Mouse (Mus musculus) left cerebral cortex, postnatal 14 days (tissue): Measurements from ENCODE around the gene Emx2. TPM values are rescaled to one million over a fixed set of nuclear protein-coding genes. Genes with fewer than 3 reads are reported as not detected.

Source experiments
- DNase-seq, 2 experiments: peaks; one replicate each; pipeline ENCODE4 v3.0.0; 2021 to 2022; ENCODE audit warnings: low spot score in 2 of 2, mixed read lengths in 1 of 2
- intact Hi-C: fragments of 180-260 bp; cut with DNase I; formaldehyde crosslinking; loops from one replicate; pipeline ENCODE4 v1.15.1; 2025
- total RNA-seq, 2 experiments: library from RNA; stranded (reverse); gene quantifications; 2 replicates each; pipeline ENCODE4 v1.2.3; 2021

Emx2 gene
- total RNA-seq, 2 experiments from 2014 or later, result 10.6 to 10.9 TPM

- DNase-seq, result no peak
- intact Hi-C loops, result loop anchor here (2.0 to 10.0 kb wide), 4 partner anchors 282 to 855 kb away; partner anchors contain the start of gene Rab11fip2
Observed at GRCm38 (mm10) chr19:59459811-59460241, 1.7 kb downstream of the Emx2 start.

DNA sequence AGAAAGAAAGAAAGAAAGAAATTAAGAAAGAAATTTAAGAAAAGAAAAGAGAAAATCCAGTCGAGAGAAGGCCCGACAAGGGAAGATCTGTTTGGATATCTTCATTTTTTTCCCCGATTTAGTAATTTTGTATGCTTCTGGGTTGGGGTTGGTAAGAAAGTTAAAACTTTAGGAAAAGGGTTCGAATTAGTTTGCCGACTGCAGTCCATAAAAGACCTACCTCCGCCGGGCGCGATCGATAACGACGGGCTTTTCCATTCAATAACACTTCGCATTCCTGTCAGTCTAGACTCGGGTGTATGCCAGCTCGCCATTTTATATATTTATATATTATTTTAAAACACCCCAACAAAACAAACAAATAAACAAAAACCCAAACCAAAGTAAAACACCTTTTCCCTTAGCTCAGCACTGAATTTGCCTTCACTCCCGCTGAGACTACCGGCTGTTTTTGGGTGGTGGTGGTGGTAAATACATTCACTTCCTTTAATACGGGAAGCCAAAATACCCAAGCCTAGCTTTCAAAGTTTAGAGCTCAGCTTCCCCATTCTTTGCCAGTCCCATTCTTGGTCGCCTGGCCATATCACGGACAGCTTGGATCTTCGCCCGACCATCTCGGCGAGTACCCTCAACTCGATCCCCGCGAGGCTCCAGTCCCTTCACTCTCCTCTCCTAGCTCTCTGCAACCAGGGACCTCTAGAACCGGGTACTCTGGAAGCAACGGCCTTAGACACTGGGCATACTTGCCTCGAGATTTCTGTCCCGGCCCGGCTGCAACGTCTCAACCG, 2.4 kb downstream of the Emx2 start:
- intact Hi-C loops, result loop anchor here (10.0 kb wide), 1 partner anchor 296 kb away; no protein-coding TSS in a partner anchor
- DNase-seq, result no peak

DNA sequence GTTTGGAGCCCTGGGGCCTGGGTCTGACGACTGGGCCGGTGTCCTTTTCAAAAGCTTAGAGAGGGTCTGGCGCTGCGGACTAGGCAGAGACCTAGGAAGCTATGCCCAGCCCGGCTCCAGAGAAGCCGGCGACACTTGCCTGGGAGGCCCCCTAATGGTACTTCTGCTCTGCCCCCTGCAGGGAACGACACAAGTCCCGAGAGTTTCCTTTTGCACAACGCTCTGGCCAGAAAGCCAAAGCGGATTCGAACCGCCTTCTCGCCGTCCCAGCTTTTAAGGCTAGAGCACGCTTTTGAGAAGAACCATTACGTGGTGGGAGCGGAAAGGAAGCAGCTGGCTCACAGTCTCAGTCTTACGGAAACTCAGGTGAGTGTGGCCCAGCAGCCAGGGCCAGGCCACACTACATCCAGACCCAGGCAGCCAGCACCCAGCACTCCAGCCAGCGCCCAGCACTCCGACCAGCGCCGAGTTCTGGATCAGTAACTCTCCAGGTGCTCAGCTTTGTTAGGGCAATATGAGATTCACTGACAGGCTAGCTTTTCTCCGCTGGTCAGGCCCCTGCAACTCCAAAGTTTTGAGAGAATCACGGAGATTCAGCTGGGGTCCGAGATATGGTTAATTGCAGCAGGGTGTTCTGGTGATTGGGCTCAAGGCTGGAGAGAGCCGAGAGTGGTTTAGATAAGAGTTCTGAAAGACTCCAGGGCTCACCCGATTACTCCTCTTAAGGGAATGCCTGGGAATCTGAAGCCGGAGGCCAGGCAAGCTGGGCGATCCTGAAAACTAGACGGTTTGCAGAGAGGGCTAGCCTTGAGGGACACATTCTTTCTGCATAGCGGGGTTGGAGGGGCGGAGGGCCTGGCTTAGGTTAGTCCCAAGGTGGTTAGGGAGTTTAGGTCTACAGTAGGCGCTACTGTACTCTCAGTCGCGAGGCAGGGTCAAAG, 3.6 kb downstream of the Emx2 start:
- intact Hi-C loops, result loop anchor here (10.0 kb wide), 1 partner anchor 297 kb away; no protein-coding TSS in a partner anchor
- no peak for DNase-seq

- no peak for DNase-seq
- intact Hi-C loops, result loop anchor here (10.0 kb wide), 1 partner anchor 298 kb away; no protein-coding TSS in a partner anchor
Observed at GRCm38 (mm10) chr19:59462459-59463292, 4.5 kb downstream of the Emx2 start.

- intact Hi-C loops, result loop anchor here (10.0 kb wide), 1 partner anchor 299 kb away; no protein-coding TSS in a partner anchor
- DNase-seq, result no peak
Observed at GRCm38 (mm10) chr19:59463842-59464443, 5.8 kb downstream of the Emx2 start.

DNA sequence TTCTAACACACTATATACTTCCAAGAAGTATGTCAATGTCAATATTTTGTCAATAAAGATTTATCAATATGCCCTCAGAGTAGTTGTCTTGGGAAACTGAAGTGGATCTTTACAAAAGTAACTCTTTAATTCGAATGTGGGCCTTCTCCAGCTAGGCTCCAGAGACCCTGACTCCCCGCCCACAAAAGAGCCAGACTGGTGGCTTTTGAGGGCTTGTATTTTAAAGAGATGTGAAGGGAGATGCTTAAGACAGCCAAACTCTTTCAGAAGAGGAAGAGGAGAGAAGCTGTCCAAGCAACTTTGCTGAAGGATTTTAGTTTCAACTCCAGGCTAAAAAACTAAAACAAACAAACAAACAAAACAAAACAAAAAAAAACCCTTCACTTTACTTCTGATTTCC, 7.1 kb downstream of the Emx2 start:
- intact Hi-C loops, result loop anchor here (10.0 kb wide), 1 partner anchor 300 kb away; no protein-coding TSS in a partner anchor
- DNase-seq, result no peak

DNA sequence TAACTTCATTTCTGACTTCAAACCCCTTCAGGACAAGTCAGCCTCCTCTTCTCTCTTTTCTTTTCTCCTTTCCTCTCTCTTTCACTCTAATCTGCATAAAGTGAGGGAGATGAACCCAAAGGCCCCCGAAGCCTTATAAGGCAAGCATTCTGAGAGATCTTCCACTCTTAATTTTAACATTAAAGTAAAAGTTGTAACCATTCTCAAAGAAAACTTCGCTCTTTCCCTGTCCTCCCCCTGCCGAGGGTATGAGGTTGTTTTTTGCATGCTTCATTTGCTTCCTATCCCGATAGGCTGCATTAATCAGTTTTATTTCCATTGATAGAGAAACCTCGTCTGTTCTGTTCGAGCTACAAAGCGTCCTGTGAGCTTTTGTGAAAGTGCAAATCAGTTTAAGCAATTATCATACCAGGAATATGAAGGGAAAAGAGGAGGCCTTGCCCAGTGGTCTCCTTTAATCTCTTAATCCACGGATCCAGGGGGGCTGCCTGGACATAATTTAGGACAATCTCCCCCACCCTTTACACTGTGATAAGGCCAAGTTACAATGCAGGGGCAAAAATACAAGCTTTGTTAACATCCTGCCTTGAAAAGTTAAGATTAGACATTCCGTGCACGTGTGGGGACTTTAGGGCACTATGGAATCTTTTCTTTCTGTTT, 7.7 kb downstream of the Emx2 start:
- DNase-seq, result no peak
- intact Hi-C loops, result loop anchor here (10.0 kb wide), 1 partner anchor 301 kb away; no protein-coding TSS in a partner anchor

GRCm38 (mm10) chr19:59466417-59466937, 8.3 kb downstream of the Emx2 start:
- DNase-seq, result no peak
- intact Hi-C loops, result loop anchor here (10.0 kb wide), 1 partner anchor 302 kb away; no protein-coding TSS in a partner anchor

DNA sequence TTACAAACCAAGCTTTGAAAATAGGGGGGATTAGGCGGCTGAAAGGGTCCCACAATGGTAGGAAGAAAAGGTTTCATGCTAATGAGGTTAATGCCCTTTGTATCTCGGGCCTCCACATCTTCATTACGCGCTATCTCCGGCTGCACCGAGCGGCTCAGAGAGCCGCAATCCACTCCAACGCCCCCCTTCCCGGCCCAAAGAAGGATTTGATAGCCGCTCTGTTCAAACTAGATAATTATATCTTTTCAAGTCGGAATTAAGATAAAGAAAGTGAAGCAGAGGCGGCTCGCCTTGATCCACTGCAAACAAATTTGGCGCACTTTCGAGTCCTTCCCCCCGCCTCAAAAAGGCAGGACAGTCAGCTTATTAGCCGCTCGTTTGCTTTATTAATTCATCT, 8.8 kb downstream of the Emx2 start:
- intact Hi-C loops, result loop anchor here (10.0 kb wide), 1 partner anchor 302 kb away; no protein-coding TSS in a partner anchor
- no peak for DNase-seq

GRCm38 (mm10) chr19:59467413-59468064, 9.4 kb downstream of the Emx2 start:
- intact Hi-C loops, result loop anchor here (10.0 kb wide), 1 partner anchor 303 kb away; no protein-coding TSS in a partner anchor
- no peak for DNase-seq

DNA sequence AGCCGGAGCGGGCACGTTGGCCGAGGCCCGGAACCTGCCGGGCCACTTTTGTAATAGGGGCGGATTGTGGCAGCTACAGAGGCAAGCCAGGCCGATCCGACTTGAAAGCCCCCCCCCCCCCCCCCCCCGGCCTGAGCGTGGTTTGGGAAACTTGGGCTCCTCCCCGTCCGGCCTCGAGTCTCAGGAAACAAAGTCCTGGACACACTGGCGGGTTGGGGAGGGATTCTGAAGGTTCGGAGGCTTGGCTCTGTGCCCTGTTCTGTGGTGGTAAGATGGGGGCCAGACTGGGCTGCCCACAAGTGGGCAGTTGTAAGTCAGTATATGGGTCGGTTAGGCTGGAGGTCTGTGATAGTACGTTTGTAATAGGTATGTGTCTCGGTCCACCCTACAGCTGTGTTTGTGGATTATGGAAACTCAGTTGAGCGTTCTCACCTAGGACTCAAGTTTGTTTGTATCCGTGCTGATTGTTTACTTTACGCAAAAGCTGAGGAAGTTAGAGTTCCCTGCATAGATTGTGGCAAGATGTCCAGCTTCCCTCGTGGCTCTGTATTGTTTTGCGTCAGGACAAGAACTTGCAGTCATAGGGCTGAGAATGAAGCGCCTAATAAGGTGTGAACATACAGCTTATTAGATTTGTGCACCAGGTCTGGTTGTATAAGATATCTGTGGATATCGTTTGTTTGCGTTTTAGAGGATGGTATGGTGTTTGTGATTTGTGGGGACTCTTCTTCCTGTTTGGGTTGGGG, 10.1 kb downstream of the Emx2 start:
- intact Hi-C loops, result loop anchor here (10.0 kb wide), 1 partner anchor 303 kb away; no protein-coding TSS in a partner anchor
- DNase-seq, result no peak

DNA sequence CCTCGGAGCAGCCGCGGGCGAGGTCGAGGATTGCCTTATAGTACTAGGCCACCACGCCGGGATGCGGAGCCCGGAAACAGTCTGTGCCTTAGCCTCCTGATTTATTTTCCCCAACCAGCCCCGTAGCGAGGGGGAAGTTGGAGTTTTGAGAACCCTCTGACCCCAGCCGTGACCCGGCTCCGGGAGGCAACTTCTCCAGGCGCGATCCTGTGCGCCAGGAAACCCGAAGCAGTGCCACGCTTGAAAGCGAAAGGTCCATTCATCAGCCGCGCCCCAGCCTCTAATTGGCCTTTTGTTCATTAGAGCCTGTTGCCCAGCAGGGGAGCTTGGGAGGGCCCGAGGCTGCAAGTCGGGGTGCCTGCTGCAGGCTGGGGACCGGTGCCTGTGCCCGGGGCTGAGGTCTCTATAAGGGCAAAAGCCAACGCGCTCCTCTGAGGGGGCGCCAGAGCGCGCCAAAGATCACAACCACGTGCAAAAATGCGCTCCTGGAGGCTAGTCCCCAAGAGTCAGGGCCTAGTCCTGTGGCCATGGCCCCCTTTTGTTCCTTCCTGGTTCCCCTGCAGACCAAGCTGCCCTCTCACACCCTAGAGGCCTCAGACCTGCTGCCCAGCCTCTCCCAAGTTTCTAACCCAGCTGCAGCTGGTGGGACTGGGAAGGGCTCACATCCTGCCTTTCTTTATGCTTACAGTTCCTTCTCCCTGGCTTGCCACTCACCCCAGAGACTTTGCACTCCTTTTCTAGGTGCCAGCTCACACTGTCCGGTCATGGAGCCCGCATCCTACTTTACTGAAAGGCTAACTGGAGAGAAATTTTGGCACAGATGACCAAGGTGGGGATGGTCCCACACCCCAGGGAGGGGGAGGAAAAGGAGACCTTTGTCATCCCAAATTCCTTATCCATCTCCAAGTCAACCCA, 11.1 kb downstream of the Emx2 start:
- DNase-seq, result no peak
- intact Hi-C loops, result loop anchor here (10.0 kb wide), 1 partner anchor 304 kb away; no protein-coding TSS in a partner anchor

DNA sequence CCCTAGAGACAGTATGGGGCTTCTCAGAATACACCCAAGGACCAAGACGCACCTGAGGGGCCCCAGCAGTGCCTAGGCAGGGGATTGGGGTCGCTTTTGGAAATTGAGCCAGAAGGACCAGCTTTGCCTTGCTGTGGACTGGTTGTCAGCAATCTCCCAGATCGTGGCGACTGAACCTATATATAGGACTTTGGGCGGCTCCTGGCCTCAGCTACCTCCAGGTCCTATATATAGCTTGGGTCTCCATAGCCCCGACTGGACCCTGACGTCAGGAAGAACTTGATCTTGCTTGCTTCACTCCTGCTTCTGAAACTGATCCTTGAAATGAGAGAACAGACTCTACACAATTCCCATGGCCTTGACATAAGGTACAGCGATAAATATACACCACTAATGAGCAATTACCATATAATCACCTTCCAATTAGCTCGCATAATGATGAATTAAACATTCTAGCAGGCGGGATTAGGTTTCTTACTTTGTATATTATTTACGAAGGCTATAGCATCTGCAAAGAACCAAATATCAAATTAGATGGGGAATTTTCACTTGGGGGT, 12.0 kb downstream of the Emx2 start:
- no peak for DNase-seq
- intact Hi-C loops, result loop anchor here (10.0 kb wide), 1 partner anchor 185 kb away; no protein-coding TSS in a partner anchor

- intact Hi-C loops, result loop anchor here (10.0 kb wide), 1 partner anchor 184 kb away; no protein-coding TSS in a partner anchor
- no peak for DNase-seq
Observed at GRCm38 (mm10) chr19:59470913-59471312, 12.7 kb downstream of the Emx2 start.

DNA sequence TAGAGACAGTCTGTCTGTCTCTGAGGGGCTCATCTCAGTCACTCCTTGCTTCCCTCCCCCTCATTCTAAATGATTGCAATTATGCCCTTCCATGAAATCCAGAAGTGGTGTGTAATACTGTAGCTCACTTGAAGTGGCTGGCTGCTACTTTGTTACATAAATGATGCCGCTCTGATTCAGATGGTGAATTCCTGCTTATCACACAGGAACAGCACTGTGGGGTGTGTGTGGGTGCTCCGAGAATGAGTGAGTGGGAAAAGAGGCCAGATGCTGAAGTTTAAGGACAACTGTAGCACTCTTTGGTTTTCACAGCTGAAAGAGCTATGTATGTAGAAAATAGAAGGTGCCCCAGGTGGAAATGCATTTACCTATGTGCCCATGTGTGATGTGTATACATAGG, 14.7 kb downstream of the Emx2 start:
- intact Hi-C loops, result loop anchor here (10.0 kb wide), 1 partner anchor 182 kb away; no protein-coding TSS in a partner anchor
- DNase-seq, result peak in 1 of 2 experiments; percentile 26
